Mouse (Mus musculus) common myeloid progenitor, adult 5-6 weeks (primary cell): Measurements from ENCODE around the gene Rhag. TPM values are rescaled to one million over a fixed set of nuclear protein-coding genes. Genes with fewer than 3 reads are reported as not detected.

Experiments
- ATAC-seq: replicated peaks from 2 replicates; pipeline ENCODE4 v1.8.0; 2016; ENCODE audit warnings: low read depth, mild to moderate bottlenecking, moderate TSS enrichment, inconsistent platforms; ENCODE audit not compliant: poor library complexity, severe bottlenecking
- total RNA-seq: library from RNA; stranded (forward); fragments of 200-1000, 187-1606 nt; gene quantifications from 2 replicates; pipeline ENCODE4 v1.2.3, GENCODE M21; 2017

The Rhag gene
- 29.7 and 30.5 TPM in 2 replicates for total RNA-seq

- ATAC-seq, result peak; percentile 55
These were observed at the start of gene Rhag for GRCm38 (mm10) chr17:40810934-40811333. TSS of gene Rhag (plus strand) at chr17:40811126.

DNA sequence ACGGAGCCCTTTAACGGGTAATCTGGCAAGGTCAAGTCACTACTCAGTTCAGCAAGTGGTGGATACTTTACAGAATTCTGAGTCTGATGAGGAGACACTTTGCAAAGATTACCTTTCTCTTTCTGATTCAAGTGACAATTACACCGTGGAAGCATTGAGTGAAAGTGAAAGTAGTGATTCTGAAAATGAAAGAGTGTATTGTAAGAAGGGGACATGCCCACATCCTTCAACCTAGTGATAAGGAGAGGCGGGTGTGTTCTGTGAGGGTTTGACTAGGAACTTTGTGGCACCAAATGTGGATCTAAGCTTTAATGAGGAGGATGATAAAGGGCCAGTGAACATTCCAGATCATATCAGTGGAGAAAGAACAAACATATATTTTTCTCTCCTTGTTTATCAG is 47.3 kb upstream of the Rhag start:
- ATAC-seq, result peak; percentile 79

DNA sequence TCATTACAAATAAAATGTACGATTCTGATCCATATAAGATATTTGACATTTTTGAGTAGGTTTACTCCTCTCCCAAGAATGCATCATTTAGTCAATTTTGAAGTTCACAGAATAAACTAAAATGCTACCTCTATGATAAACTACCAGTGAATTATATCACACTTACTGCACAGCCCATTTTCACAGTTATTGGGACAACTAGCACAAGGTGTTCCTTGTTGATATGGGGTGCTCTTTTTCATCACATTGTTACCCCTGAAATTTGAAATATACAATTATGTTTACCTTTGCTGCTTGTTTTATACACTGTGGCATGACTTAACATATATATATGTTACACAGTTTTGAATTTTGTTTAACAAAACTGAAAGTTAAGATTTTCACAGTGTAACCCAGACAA is 43.8 kb upstream of the Rhag start:
- ATAC-seq, result no peak

DNA sequence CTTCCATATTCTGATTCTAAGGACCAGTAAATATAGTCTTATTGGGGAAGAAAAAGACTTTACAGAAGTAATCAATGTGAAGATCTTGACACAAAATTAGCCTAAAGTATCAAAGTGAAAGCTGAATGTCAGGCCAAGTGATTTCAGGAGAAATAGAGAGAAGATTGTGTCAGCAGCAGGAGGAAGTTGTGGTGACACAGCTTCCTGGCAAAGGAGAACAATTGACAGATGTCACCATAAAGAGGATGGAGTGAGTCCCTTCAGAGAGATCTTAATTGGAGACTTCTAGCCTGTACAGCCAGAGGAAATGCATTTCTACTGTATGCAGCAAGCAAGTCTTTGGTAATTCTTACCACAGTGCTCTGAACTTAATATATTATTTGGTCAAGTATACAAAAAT is 21.0 kb upstream of the Rhag start:
- peak; percentile 90 for ATAC-seq

GRCm38 (mm10) chr17:40793921-40794854 is 16.7 kb upstream of the Rhag start:
- peak; percentile 95 for ATAC-seq

DNA sequence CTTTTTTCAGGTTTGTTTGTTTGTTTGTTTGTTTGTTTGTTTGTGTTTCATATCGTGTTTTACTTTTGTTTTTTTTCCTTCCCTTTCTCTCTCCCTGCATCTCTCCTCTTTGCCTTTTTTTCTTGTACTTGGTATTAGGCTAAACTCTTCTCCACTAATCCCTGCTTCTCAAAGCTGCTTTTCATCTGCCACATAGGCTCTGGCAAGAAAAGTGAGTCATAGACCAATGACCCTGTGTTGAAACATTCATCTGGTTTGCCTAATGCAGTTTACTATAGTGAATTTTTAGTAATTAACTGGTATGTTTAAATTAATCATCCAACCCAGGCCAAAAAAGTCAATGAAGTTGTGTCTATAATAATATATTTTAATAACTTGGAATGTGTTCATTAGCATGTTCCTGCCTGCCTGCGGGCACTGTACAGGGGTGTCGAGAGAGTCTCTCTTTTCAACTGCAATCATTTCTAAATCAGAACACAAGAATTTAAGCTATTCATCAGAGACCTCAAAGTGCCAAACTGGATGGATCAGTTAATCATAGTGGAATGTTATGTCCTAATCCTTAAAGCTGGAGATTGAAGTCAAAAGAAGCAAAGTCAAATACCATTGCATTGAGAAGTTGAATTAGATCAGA is 8.1 kb upstream of the Rhag start:
- ATAC-seq, result no peak

- ATAC-seq, result peak; percentile 96
These were observed 4.4 kb upstream of the Rhag start for GRCm38 (mm10) chr17:40806550-40806949.

DNA sequence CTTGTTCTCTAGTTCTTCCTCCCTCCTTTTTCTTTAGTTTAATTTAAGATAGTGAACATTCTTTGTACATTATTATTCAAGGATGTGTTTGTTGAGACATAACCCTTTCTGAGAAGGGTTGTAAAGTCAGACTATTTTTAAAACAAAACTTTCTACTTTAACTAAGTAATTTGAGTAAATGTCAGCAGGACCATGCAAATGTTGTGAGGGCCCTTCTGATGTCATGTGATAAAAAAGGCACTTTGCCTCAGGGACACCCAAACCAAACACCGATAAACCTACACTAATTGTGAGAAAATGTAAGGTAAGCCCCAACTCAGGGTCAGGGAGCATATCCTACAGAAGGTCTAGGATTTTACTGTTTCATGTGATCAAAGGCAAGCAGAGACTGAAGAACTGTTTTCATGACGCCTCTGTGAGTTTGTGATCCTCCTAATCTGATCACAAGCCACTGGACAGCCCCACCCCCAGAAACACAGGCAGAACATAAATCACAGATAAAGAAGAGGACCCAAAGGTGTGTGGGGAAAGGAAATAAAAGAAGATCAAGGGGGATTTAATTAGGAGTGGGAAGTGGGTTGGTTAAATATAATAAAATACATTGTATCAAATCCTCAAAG is 3.9 kb upstream of the Rhag start, which contains the start of gene Crisp2:
Gene Crisp2 (minus strand): TSS at position 51 of the 620 bp plus-strand sequence.
- ATAC-seq, result peak; percentile 15

DNA sequence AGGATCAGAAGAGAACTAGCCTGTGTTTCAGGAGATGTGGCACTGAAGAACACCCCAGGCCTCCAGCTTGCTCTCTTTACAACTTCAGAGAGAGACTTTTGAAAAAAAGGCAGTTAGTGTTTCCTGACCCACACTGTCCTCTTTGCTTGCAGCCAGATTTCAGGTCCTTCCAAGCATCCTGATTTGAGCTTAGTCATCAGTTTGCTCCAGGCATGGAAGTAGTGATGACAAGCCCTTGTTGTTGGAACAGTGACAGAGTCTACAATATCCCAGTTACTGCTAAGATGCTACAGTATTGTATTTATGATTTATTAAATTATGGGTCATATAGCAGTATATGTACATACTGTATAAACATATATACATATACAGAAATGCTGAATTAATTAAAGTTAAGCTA is 2.9 kb upstream of the Rhag start:
- no peak for ATAC-seq

DNA sequence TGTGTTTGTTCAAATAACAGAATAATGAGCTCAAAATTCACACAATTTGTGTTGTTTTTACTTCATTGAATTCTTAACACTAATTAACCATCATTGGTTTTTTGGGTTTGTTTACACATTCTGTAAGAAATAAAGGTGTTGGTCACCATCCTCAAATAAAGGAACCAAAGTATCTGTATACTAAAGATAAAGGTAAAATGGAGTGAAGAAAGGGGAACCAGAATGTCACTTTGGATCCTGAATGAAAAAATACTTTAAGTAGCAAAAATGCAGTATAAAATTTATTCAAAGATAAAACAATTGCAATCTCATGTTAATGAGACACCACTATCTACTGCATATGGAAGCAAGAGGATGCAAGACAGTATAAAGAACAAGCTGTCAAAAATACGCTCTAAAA is 634 bp downstream of the Rhag start:
- no peak for ATAC-seq

DNA sequence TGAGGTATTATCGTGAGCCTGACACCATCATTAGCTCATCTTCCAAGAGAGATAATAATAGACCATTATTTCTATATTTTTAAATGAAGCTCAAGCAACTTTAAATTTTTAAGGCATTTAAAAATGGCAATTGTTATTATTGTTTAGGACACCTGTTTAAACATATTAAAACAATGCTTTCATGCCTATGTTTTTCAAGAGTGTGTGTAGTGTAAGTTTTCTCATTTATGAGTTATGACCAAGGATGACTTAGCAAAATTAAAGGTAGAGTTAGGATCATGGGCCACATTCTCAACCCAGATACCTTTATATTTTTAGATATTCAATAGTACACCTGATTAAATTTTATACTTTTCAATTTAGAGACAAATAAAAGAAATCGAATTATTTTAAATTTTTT is 1.3 kb downstream of the Rhag start:
- ATAC-seq, result no peak

- ATAC-seq, result no peak
These were observed 6.5 kb downstream of the Rhag start for GRCm38 (mm10) chr17:40817340-40817943.

DNA sequence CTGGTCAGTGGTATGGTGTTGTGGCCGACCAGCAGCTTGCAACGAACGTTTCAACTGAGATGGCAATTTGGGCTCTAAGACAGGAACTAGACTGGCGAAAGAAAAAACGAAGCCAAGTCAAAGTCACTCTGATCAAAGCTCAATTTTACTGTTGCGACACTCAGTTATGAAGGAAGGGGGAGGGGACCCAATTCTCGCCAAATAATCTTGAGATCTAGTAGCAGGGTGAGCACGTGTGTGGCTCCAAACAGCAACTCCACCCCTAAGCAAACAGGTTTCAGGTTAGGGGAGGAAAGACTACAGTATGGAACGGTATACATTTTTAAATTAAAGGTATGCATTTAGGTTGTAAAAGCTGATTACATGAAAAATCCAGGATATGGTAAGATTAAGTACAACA is 10.6 kb downstream of the Rhag start:
- no peak for ATAC-seq

GRCm38 (mm10) chr17:40823817-40824216 is 12.9 kb downstream of the Rhag start:
- peak; percentile 54 for ATAC-seq

DNA sequence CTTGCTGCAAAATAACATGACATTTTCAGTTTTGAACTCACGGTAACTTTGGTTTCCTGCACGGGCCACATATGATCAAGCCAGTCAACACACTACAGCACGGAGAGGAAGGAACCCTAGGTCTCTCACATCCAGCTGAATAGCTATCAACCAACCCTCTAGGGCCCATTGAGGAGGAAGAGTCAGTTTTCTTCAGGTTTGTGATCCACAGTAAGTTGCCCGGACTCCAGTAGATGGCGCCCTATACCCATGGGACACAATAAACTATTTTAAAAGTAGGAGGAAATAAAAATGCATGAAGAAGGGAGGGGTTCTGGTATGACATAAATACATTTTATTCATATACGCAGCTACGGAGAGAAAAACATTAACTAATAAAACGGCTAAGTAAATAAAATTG is 13.6 kb downstream of the Rhag start:
- peak; percentile 91 for ATAC-seq

- peak; percentile 72; the same call in 1 of the 2 replicates for ATAC-seq
These were observed 20.9 kb downstream of the Rhag start for GRCm38 (mm10) chr17:40831870-40832269.

- peak; percentile 97 for ATAC-seq
These were observed 26.4 kb downstream of the Rhag start for GRCm38 (mm10) chr17:40837308-40837707.

- ATAC-seq, result peak; percentile 60; the same call in 1 of the 2 replicates
These were observed 44.1 kb downstream of the Rhag start for GRCm38 (mm10) chr17:40855065-40855464.

DNA sequence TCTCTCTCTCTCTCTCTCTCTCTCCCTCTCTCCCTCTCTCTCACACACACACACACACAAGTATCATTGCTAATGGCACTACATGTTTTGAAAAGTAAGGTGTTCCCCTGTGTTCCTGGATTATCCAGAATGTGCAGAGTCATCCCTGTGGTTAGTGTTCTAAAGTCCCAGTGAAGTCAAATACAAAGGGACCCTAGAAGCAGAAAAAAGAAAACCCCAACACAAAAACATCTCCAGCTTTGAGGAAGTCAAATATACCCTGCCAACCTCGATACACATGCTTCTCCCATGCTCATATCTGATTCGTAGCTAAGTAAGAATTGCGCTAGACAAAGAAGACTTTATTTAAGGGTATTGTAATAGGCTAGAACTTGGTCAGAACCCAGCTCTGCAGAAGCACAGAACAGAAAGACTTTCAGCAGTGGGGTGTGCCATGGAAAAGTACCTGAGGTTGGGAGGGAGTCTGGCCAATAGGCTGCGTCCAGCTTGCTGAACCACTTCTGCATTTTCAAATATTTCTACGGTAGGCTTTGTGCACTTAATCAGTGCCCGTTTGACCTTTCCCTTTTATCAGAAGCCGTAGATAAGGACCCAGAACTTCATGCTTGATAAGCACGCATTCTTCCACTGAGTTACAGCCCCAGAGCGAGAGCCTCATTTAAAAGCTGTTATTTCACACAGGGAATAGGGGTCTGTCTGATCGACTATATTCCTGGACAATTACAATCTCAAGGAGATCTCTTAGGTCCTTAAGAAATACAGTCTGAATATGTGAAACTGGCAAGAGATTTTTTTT is 58.2 kb downstream of the Rhag start:
- ATAC-seq, result peak; percentile 81

GRCm38 (mm10) chr17:40872626-40873025 is 61.7 kb downstream of the Rhag start:
- ATAC-seq, result no peak
